Mouse (Mus musculus) ES-Bruce4 (cell line): ENCODE measurements at regions not wholly inside any gene's neighbourhood (a gene's known extent, or its start where the extent isn't known, plus 50 kb on each side); places are given as distances from the start of the nearest gene placed in this dataset.

Experiments
- CTCF ChIP-seq: IDR thresholded peaks from one replicate; pipeline ENCODE4 v1.8.1; 2011; ENCODE audit warnings: low read depth, low read length
- EP300 ChIP-seq: IDR thresholded peaks from 2 replicates; pipeline ENCODE4 v1.6.1; 2011; ENCODE audit warnings: low read depth, low read length; ENCODE audit not compliant: insufficient read depth
- POLR2A ChIP-seq: IDR thresholded peaks from one replicate; pipeline ENCODE4 v1.8.1; 2011; ENCODE audit warnings: low read length; ENCODE audit not compliant: insufficient read depth

GRCm38 (mm10) chr2:172642616-172643015, 93.2 kb downstream of the Tfap2c start:
- no peak for TF ChIP-seq POLR2A
- TF ChIP-seq EP300, result no peak
- no peak for TF ChIP-seq CTCF
